Mouse (Mus musculus) erythroblast, embryonic 14.5 days (primary cell): ENCODE results near the gene Foxo6.

Experiments
- GATA1 ChIP-seq: IDR thresholded peaks from 2 replicates; pipeline ENCODE4 v1.6.1; 2012; ENCODE audit warnings: low read length, inconsistent platforms, mixed read lengths
- TAL1 ChIP-seq: IDR thresholded peaks from 3 replicates; pipeline ENCODE4 v1.6.1; 2012; ENCODE audit warnings: low read length, inconsistent platforms, mixed read lengths

DNA sequence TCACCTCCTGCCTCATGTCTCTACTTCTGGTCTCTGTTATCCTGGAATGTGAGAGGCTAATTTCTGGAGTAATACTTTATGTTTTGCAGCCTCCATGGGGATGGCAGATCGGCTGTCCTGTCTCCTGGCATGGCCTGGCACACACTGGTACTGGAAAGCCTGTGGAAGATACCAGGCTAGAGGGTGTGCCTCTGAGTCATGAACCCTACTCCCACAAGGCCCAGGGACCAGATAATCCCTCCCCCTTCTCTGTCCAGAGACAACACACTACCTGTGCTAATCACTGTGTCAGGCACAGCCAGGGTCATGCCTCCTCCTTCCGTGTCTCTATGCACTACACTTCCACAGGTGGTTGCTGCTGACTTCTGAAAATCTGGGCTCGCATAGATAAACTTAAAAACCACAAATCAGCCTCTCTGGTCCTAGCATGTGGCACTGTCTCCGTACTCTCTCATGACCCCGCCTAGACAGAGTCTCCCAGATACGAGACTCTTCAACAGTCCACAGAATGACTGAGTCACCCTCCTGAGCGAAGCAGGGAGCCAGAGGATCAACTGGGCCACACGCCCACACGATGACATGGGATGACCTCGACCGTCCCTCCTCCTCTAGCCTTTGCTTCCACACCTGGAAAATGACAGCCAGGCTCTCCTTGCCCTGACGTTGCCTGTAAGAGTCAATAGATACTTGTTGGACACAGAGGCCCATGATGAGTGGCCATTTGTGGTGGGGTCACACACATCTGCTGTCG, 57.5 kb downstream of the Foxo6 start:
- no peak for TF ChIP-seq TAL1
- no peak for TF ChIP-seq GATA1
